Mouse (Mus musculus) layer of hippocampus, postnatal 14 days (tissue): ENCODE data around the gene Trpv3. TPM values are rescaled to one million over a fixed set of nuclear protein-coding genes. Genes with fewer than 3 reads are reported as not detected.

ENCODE experiments used
- DNase-seq, 2 experiments: peaks; one replicate each; pipeline ENCODE4 v3.0.0; 2021 to 2022; ENCODE audit warnings: low spot score in 2 of 2, mixed read lengths in 1 of 2
- long read RNA-seq, 2 experiments: library from polyadenylated mRNA; stranded (forward); transcript quantifications; one replicate each; pipeline ENCODE4 v2.0.0; 2021
- total RNA-seq, 2 experiments: library from RNA; stranded (reverse); gene quantifications; 2 replicates each; pipeline ENCODE4 v1.2.3; 2021

Gene Trpv3
- under 1 TPM; 0.41 to 0.55 TPM for total RNA-seq
- long read RNA-seq, experiment 1: 0 reads
- long read RNA-seq, experiment 2: 0 reads

DNA sequence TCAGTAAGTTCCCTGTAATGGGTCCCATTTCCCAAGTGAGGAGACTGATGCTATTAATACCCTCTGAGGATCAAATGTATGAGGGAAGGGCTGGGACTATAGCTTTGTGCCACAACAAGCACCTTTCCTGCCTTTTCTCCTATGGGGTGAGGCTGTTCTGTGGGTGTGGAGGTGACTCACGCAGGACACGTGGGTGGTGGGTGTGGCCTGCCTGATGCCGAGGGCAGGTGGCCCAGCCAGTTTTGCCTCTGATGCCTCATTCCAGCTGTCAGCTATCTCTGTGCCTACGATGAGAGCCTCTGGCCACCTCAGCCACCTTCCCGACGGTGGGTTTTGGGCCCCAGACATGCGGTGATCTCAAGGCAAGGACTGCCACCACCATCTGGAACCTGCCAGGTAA is at the start of gene Trpv3:
Gene Trpv3 (plus strand): TSS at position 122 of the 400 bp plus-strand sequence.
- no peak for DNase-seq

DNA sequence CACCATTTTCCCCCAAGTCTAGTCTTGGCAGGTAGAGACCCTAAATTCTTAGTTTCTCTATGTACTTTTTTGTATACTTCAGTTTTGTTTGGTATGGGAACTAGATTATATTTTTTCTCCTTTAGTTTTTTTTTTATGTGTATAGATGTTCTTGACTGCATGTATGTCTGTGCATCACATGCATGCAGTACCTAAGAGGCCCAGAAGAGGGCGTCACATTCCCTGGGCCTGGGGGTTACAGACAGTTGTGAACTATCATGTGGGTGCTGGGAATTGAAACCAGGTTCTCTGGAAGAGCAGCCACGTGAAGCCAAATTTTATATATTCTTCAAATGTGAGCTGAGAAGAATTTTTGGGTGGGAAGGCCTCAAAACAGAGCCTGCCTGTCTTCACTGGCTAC is 47.5 kb upstream of the Trpv3 start:
- no peak for DNase-seq

DNA sequence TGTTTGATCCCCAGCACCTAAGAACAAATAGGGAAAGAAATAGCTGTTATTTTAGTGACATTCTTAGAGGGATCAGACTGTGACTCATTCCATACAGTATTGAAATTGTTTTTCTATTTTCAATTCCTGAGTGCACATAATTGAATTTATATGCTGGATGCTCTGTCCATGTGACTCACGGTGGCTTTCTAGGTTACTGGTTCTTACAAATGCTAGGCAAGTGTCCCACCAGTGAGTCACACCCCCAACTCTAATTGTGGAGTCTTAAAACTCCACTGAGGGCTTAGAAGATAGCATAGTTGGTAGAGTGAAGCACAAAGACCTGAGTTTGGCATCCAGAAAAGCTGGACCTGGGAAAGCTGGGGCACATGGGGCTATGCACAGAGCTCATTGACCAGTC is 46.5 kb upstream of the Trpv3 start:
- no peak for DNase-seq

GRCm38 (mm10) chr11:73222846-73223245 is 44.3 kb upstream of the Trpv3 start:
- DNase-seq: no peak

DNA sequence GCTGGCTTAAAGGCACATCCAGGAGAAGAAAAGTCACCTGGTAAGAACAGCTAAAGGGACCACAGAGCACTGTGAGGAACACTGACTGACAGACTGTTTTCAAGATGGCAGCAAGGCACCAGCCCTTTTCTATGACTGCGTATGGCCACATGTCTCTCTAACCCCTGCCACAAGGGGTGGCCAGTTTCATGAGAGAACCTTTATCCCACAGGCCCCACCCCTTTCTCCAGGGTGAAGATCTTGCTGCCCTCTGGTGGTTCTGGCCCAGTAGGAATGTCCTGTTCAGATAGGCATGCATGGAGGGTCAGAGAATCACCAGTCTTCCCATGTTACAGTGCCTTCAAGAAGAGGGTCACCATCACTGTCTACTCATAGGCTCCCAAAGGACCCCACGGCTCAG is 43.2 kb upstream of the Trpv3 start:
- no peak for DNase-seq

GRCm38 (mm10) chr11:73225856-73226255 is 41.3 kb upstream of the Trpv3 start:
- no peak for DNase-seq

DNA sequence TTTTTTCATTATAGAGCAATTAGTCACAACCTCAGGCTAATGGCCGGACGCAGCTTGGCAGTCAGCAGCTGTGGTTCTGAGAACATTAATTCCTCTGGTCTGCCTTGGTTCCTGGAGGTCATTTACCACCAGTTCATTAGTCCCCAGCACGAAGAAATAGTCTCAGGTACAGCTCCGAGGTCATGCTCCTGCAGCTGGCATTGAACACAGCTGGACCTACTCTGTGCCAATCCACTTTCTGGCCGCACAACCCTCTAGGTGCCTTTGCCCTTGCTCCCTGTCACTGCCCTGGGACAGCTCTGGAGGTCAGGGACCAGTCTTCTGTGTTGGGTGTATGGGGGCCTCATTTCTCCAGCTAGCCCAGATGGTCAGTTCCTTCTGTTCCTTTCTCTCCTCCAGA is 38.3 kb upstream of the Trpv3 start:
- no peak for DNase-seq

GRCm38 (mm10) chr11:73230081-73230480 is 37.1 kb upstream of the Trpv3 start:
- no peak for DNase-seq

- DNase-seq: no peak
Observed at GRCm38 (mm10) chr11:73232513-73232912, 34.7 kb upstream of the Trpv3 start.

- no peak for DNase-seq
Observed at GRCm38 (mm10) chr11:73233992-73234391, 33.2 kb upstream of the Trpv3 start, which contains the start of gene Trpv1. Gene Trpv1, plus strand, starts transcription at chr11:73234292.

DNA sequence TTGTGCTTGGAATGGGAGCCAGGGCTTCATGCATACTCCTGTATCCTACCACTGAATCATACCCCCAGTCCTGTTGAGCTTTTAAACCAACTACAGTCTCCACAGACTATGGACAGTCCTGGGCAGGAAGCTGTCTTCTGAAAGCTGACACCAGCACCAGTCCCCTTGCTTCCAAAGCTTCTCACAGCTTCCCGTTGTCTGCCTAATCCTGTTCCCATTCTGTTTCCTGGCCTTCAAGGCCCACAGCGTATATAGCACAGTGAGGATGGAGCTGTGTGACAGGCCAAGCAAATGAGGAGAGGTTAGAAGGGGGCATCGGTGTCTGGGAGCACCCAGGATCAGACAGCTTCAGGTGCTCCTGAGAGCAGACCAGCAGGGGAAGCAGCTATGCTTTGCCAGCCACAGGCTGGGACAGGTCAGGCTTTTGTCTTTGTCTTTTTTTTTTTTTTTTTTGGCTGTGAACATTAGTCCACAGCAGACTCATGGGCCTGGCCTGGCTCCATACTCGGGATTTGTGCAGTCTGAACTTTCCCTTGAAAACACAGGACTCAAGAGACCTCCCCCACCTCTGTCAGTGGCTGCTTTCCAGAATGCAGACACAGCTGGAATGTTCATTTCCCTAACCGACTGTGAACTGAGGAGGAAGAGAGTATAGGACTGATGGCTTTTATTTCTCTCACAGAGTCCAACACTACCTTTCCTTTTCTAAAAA is 31.0 kb upstream of the Trpv3 start:
- DNase-seq: no peak

- DNase-seq: no peak
Observed at GRCm38 (mm10) chr11:73236731-73237130, 30.5 kb upstream of the Trpv3 start.

GRCm38 (mm10) chr11:73242199-73242598 is 25.0 kb upstream of the Trpv3 start:
- DNase-seq: no peak

- DNase-seq: no peak
Observed at GRCm38 (mm10) chr11:73242777-73243176, 24.4 kb upstream of the Trpv3 start.

DNA sequence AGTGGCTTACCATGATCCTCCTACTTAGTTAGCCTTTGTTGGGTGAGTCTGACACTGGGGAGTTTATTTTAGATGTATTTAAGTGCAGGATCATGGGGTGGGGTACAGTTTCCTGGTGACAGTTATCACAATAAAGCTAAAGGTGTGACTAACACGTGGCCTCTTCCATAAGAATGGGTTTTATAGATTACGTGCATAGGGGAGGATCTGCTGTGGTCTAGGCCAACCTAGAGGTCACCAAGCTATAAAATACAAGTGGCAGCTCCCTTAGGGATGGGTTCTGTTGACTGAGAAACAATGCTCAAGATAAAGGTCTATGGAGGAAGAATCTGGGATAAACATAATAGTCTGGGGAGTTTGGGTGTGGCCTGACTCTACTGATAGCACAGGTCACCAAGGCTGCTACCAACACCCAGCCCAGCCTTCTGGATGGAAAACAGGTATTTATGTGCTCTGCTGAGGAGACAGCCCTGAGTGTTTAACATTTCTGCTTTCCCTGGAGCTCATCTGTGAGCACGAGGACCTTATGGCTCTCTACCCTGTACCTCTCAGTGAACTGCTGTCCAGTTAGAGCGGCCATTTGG is 9.7 kb upstream of the Trpv3 start:
- no peak for DNase-seq

DNA sequence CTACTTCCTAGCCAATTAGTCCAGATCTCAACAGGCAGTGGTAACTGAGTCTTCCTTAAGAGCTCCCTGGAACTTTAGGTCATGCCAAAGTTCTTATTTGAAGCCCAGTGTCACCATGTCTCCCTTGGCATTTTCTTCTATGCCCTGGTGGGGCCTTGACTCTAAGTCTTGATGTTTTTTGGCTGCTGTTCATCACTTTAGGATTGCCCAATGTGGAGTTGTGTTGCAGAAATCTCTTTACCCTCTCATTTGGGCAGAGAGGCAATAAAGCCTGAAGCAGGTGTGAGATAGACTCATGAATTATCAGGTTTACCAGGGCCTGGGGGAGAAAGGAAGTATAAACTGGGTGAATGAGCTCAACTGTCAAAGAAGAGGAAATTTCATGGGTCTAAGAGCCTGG is 8.5 kb upstream of the Trpv3 start:
- DNase-seq: no peak

GRCm38 (mm10) chr11:73260457-73260856 is 6.7 kb upstream of the Trpv3 start:
- no peak for DNase-seq

GRCm38 (mm10) chr11:73261385-73261784 is 5.8 kb upstream of the Trpv3 start:
- no peak for DNase-seq

- DNase-seq: no peak
Observed at GRCm38 (mm10) chr11:73274821-73275220, 7.6 kb downstream of the Trpv3 start.

DNA sequence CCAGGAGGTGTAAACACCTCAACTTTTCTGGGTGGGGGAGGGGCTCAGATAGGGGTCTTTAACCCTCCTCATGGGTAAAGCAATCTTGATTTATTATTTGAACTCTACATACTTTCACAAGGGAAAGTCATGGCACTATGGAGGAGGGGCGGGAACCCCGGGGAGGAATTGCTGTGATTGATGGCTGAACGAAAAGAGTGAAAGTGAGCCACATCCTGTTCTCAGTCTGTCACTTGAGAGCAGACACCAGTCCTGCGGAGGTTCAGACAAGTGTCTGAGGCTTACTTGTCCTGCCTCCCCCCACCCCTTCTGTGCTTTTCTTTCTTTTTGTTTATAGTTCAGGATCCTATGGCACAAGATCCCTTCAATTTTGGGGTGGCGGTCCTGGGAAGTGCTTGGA is 13.5 kb downstream of the Trpv3 start:
- no peak for DNase-seq

DNA sequence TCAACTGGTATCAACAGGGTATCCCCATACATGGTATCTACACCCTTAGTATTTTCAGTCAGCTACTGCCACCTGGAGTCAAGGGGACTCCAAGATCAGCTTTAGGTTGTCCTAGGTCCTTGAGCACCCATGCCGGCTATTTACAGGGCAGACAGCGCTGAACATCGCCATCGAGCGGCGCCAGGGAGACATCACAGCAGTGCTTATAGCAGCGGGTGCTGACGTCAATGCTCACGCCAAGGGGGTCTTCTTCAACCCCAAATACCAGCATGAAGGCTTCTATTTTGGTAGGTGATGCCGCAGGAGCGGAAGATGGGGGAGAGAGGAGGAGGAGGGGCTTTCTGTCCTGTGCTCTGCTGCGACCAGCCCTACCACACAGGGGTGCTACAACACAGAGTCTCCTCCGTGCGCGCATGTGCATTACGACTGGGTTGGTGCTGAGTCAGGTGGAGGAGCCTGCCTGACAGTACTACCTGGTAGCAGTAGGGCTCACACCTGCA is 14.4 kb downstream of the Trpv3 start:
- DNase-seq: peak; percentile 67 to 70

GRCm38 (mm10) chr11:73283369-73283768 is 16.2 kb downstream of the Trpv3 start:
- DNase-seq: no peak

- DNase-seq: no peak
Observed at GRCm38 (mm10) chr11:73283926-73284325, 16.7 kb downstream of the Trpv3 start.
